Mouse (Mus musculus): ENCODE measurements around the gene Ranbp3.

DNA sequence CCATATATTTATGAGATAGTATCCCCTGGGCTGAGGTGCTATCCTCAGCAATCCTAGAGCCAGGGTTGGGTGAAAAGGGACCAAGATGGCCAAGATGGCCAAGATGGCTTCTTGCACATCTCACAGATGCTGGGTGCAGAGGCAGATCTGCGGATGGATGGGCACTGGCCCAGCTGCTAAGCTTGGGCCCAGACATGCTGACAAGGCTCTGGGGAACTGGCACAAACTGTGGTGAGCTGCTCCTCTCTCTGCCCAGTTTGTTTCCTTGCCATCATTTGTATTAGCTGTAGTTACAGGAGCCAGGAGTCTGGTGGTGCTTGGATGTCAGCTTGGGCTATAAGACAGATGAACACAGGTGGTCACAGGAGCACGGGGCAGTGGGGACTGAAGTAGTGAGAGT, 11.6 kb downstream of the Ranbp3 start:
- TF ChIP-seq CTCF (conservative IDR thresholded peaks at IDR 0.05; ENCODE audit: insufficient read depth, insufficient read length, low read depth, low read length) (no peak), POLR2A (IDR thresholded peaks at IDR 0.05; ENCODE audit: low read depth, low read length) (no peak)

Data from kidney, adult 2 months (tissue).